Mouse (Mus musculus) gastrocnemius, postnatal 36 days (tissue): ENCODE measurements around the gene Gm11213. TPM values are rescaled to one million over a fixed set of nuclear protein-coding genes. Genes with fewer than 3 reads are reported as not detected.
A peak's percentile ranks its signal among the peaks of the same experiment; 100 is the strongest.

ENCODE experiments used
- DNase-seq, 2 experiments: peaks; one replicate each; pipeline ENCODE4 v3.0.0; 2022
- intact Hi-C: fragments of 180-260 bp; cut with DNase I; formaldehyde crosslinking; loops from one replicate; pipeline ENCODE4 v1.15.1; 2025
- total RNA-seq, 2 experiments: library from RNA; stranded (reverse); gene quantifications; 2 replicates each; pipeline ENCODE4 v1.2.3; 2021

Gm11213 gene
- total RNA-seq, 2 experiments from 2014 or later = not detected

DNA sequence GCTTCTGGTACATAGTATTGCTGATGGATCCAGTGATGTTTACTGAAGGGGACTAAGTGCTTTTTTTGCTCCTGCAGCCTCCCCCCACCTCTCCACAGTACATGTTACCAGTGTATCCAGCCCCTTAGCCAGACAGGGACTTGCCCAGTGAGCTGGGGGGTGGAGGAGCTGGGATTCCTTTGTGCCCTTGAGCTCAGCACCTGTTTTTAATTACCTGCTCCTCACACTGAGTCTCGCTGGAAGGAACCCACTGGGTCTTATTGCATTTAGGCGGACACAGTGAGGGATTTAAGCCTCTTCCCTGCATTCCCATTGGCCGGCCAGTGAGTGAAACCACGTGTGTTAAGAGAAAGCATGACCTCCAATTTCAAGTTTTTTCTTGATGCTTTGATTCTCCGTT lies 22.5 kb downstream of the Gm11213 start:
- DNase-seq = no peak
- intact Hi-C loops = no loop called here

DNA sequence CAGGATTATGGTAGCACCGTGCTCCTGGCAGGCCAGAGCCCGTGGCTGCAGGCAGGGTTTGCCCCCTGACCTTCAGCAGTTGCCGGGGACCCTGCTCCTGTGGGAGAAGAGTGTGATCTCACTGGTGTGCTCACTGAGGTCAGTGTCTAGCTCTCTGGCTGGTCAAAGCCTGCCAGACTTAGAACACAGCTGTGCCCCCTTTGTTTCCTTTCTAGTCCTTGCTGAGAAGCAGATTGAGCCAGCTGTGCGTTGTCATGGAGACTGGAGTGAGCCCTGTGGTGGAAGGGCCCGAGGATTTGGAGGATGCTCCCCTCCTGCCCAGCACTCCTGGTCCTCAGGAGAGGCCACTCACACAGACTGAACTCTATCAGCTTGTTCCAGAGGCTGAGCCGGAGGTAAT lies 25.0 kb downstream of the Gm11213 start:
- DNase-seq = no peak
- intact Hi-C loops = no loop called here

DNA sequence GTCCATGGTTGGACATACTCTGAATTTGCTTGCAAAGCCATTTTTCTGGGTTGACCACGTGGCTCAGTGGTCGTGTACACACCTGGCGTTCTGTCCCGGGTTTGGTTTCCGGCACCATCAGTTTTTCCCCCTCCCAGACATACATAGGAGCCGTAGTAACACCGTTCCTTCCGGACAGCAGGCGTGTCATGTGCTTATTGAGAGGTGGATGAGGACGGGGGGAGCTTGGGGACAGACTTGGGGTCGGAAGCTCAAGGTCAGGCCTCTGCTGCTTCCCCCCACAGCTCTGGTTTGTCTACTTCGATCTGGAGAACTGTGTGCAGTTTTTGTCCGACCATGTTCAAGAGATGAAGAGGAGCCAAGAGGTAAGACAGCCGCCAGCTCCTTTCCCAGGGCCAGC lies 25.4 kb downstream of the Gm11213 start:
- no peak for DNase-seq
- intact Hi-C loops = no loop called here

DNA sequence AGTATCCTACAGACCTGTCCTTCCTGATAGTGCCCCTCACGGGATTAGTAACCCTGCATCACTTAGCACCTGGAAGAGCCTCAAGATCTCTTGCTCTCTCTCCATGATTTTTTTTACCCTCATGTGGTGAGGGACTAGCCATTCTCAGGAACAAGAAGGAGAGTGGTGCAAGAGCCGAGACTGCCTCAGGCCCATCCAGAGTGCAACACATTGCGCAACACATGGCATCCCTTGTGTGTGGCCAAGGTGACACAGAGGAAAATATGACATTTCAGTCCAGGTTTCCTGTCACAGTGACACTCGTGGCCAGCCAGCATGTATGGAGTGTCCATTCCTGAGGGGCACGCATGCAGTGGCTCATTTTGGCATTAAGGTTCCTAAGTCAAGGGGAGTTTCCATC lies 32.4 kb downstream of the Gm11213 start:
- intact Hi-C loops = no loop called here
- no peak for DNase-seq

DNA sequence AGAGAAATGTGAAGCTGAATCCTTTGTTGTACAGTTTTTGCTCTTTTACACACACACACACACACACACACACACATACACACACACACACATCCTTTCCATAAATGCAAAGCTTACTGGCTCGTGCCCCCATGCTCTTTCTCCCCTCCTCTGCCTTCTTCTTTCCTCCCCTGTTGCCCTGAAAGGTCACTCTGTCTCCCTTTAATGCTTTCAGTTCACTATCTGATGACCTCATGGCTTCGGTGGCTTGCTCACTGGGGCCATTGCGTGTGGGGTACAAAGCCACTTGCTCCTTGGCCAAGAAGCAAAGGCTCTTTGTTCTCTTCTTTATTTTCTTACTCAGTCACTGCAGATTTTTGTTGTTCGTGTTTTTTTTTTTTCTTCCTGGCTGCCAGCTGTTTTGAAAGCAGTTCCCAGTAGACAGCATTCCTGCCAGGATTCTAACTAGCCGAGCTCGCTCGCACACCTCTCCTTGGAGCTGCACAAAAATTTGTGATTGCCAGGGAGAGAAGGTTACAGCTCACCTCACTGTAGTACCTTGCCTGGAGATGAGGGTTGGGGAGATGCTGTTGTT lies 34.8 kb downstream of the Gm11213 start:
- intact Hi-C loops = no loop called here
- no peak for DNase-seq

DNA sequence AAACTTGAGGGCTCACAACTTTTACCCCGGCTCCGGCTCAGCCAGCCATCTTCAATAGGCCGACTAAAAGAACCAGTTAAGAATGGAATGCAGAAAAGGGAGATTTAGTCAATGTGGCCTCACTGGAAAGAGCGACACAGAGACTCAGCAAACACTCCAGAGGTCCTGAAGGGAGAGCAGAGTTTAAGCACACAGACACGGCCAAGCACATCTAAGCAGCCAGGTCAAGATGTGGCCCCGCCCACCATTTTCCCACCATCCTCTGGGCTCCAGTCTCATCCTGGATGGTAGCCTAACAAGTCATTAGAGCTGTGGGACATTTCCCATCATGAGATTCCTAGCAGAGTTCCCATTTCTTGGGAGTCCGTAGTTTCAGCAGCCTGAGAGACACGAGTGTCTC lies 35.7 kb downstream of the Gm11213 start:
- intact Hi-C loops = no loop called here
- no peak for DNase-seq

DNA sequence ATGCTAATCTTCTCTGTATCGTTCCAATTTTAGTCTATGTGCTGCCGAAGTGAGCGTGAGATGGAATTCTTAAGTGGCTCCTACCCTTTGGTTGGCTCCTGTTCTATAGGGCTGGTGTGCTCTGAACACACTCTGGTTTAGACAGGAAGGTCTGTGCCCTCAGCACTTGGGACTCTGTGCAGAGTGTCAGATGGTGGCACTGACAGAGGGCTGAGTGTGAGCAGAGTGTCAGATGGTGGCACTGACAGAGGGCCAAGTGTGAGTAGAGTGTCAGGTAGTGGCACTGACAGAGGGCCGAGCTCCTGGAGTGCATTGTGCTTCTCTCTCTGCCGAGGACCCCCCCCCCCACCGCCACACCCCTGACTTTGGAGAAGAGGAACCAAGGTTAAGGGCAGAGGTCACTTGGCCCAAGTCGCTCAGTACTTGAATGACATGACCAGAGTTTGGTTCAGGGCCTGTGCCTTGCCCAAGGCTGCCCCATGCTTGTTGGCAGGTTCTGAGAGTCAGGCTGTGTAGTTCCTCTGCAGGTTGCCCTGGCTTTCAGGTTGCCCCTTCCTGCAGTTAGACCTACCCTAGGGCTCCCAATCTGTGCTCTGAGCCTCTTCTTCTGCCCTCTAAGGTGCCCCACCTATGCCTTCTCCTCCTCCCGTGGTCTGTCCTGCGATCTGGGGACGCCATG lies 37.2 kb downstream of the Gm11213 start:
- no peak for DNase-seq
- intact Hi-C loops = no loop called here

DNA sequence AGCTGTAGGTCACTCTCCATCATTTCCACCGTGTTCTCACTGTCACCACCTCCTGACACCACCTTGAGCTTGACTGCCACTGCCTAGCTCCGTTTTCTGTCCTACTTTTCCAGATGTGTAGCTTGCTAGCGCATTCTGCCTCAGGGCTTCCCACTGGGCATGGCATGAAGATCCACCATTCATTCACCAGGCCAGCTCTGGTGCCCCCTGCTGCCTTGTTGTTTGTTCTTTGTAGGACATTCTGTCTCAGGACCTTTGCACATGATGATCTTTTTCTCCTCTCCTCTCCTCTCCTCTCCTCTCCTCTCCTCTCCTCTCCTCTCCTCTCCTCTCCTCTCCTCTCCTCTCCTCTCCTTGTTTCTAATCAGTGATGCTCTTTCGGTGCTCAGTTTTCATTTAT lies 42.3 kb downstream of the Gm11213 start:
- DNase-seq = no peak
- intact Hi-C loops = no loop called here

DNA sequence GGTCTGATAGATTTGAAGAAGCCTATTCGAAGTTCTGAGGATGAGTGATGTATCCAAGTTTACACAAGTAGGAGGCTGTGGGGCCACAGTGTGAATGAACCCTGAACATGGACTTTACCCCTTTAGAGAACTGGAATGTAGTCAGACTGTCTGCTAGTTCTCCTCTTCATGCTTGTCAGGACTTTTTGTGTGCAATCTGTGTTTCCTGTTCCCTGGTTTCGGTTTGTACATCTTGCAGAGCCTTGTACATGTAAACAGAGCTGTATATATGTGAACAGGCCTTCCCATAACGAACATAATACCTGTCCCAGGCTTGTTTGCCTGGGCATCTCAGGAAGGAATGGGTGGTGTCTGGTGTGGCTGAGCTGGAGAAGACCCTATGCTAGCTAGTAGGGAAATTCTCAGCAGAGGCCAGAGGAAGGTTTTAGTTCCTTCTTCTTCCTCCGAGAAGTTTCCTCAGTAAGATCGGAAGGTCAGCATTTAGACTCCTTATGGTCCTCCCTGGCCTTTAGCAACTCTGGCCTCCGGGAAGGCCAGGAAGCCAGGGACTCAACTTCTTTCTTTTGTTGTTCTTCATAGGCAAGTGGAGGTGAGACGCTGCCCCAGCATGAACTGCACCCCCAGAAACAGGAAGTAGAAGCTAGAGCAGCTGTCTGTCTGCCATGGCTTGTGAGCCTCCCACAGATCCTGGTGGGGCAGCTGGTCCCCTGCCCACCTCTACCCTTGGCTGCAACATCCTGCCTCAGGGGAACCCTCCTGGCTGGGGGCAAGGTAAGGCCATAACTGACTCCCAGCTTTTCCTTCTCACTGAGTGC lies 43.0 kb downstream of the Gm11213 start:
- intact Hi-C loops = no loop called here
- DNase-seq = no peak

DNA sequence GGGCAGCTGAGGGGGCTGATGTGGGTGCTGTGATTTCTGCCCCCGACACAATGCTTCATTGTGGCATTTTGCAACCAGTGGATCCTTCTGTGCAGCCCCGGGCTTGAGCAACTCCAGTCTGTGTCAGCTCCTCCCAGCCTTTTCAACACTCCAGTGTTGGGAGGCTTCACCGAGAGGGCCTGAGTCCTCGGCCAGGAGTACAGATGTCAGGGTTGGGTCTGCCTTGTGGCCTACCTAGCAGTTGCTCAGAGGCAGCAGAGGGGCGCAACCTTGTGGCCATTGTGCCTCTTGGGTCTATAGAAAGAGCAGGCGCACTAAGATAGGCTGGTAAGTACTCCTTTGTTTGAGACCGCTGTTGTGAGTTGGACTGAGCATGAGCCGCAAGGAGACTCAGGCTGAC lies 45.0 kb downstream of the Gm11213 start:
- intact Hi-C loops = no loop called here
- DNase-seq = no peak

DNA sequence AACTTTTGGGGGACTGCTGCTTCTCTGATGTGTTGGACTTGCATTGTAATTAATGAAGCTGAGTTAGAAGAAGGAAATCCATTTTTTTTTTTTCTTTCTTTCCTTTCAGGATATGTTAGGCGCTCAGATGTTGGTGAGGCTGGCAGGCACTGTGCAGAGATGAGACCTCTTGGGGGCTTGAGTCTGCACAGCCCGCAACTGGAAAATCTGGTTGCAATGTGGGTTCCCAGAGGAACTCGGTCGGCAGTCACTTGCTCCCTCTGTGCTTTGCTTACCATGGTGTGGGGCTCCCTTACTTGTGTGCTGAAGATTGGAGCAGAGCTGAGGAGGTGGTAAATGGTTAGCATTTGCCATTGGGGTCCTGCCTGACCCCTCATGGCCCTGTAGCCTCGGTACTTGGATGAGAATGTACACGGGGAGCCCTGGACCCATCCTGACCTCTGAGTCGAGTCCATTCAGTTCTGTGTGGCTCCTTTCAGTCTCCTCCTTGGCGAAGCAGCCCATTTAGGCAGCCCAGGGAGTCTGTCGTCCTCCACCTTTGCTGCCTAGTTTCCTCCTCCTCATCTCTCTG lies 45.8 kb downstream of the Gm11213 start:
- intact Hi-C loops = loop anchor here (5.0 kb wide), 2 partner anchors 52 to 142 kb away; no protein-coding TSS in a partner anchor
- DNase-seq = no peak

DNA sequence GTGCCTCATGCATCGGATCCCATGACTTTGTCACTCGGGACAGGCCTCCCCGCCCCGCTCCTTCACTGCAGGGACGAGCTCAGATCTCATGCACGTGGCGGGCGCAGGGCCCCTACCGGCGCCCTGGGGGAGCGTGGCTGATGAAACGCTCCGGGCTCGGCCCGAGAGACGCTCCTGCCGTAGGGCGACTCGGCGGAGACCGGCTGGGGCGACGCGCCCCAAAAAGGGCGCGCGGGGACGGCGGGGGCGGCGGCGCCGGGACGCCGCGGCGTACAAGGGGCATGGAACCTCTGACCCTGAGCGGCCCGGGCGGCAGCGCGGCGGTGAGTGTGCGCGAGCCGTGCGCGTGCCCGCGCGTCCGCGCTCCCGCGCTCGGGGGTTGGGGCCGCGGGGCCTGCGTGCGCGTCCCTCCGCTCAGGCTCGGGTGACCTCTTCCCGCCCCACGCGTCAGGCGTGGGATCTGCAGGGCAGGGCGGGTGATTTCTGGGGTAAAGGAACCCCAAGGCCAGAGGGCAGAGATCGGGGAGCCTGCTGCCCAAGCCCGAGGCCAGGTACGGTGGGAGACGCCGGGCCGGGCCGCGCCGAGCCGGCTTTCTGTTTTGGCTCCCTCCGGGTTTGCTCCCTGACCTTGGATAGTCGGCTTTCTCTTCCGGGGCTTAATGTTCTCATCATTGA lies 46.5 kb downstream of the Gm11213 start, which contains the start of gene Tmem268:
Gene Tmem268 (plus strand): TSS at position 375 of the 675 bp plus-strand sequence.
- DNase-seq = peak; percentile 66 to 86
- intact Hi-C loops = loop anchor here (5.0 kb wide), 2 partner anchors 51 to 141 kb away; no protein-coding TSS in a partner anchor

DNA sequence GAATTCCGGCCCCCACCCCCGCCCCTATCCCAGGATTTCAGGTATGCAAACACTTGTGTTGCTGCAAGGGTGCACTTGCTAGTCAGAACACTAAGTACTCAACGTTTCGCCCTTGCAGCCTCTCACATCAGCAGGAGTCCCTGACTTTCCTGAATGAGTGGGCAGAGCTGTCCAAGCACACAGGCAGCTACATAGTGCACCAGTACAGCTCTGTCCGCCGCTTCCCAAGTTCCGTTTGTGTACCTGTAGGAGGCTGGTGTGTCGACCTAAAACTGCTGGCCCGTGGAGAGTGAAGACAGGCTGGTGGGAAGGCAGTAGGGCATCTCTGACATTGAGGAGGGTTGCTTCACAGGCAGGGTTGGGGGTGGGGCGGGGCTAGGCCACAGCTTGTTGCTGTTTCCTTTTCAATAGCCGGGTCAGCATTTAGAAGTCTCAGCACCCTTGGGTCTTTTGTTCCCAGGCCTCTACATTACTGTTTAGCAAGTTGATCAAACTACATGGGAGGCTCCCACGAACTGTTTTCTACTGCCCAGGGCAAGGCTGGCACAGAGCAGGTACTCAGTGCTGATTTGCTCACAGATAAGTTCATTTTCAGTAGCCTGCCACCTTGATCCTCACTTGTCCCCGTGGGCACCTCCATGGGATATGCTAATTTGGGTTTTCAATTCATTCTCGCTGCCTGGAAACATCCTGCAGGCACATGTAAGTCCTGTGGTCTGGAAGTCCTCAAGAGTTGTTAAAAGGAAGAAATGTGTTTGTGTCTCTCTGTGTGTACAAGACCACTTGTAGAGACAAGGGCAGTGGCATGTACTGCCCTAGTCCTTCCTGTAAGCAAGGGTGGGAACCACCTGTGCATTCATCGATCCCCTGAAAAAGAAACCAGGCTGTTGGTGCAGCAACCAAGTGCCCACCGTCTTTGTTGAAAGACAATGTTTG lies 47.7 kb downstream of the Gm11213 start:
- no peak for DNase-seq
- intact Hi-C loops = loop anchor here (5.0 kb wide), 2 partner anchors 50 to 140 kb away; no protein-coding TSS in a partner anchor

DNA sequence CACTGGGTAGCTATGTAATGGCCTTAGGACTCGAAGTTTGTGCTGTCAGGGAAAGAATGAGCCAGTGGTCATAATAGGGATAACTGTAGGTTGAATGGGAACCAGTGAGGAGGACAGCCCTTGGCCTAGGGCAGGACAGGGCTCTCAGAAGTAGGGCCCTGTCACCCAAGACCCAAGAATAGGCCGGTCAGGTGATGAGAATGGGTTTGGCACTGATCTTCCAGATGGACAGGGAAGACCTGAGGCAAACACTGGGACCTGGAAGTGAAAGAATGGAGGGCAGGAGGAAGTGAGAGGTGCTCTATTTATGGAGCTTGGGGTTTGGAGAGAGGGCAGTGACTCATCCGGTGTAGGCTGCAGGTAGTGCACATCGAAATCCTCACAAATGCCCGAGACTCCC lies 48.4 kb downstream of the Gm11213 start:
- no peak for DNase-seq
- intact Hi-C loops = loop anchor here (5.0 kb wide), 2 partner anchors 49 to 139 kb away; no protein-coding TSS in a partner anchor

DNA sequence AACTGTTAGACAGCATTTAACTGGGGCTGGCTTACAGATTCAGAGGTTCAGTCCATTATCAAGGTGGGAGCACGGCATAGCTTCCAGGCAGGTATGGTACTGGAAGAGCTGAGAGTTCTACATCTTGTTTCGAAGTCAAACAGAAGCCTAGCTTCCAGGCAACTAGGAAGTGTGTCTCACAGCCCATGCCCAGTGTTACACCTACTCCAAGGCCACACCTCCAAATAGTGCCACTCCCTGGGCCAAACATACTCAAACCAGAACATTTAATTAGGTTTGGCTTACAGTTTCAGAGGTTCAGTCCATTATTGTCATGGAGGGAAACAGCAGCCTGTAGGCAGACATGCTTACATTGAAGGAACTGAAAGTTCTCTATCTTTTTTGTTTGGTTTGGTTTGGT lies 50.0 kb downstream of the Gm11213 start:
- intact Hi-C loops = loop anchor here (5.0 kb wide), 2 partner anchors 48 to 138 kb away; no protein-coding TSS in a partner anchor
- no peak for DNase-seq

DNA sequence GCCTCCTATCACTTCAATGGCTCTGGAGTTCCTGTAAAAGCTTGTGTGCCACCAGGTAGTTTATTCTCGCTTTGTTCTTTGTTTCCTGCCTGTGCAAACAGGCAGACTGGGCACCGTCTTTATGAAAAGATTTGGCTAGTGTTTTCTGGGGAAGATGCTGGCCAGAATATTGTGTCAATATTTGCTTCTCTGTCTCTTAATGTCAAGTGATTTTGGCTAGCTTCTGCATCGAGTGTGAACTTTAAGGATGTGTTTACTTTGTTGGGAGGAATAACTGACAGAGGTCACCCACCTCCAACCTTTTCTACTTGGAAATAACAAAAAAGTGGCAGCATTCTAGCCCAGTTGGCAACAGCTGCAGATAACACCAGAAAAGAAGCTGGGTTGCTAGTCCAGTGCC lies 50.4 kb downstream of the Gm11213 start:
- intact Hi-C loops = loop anchor here (5.0 kb wide), 2 partner anchors 47 to 137 kb away; no protein-coding TSS in a partner anchor
- DNase-seq = no peak

DNA sequence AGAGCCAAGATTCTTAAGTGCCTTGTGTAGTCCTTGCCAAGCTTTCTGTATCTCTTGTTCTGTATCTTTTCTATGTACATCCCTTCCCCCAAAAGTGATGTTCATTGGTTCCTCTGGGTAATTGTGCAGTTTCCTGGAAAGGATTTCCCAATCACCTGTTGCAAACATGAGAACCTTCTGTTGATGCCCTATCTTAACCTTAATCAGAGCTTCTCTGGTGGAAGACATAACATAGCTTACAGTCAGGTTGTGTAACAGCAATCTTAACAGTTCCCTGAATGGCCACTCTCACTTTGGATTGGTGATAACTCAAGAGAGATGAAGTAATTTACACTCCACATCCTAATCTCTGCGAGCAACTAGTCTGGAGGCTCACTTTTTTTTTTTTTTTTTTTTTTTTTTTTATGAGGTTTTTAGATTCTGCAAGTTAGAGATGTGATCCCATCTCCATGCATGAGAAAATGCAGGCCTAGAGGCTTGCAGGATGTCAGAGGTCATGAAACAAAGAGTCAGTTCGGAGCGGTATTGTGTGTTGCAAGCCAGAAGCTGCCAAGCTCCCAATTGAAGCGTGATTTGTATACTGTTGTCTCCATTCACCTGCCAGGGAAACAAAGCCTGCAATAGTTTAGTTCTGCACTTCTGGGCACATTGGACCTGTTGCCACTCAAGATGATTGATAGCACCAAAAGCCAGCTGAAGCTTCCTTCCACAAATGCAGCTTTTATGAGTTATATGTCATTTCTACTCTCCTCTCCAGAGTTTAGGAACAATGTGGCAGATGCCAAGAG lies 51.1 kb downstream of the Gm11213 start:
- DNase-seq = no peak
- intact Hi-C loops = no loop called here

DNA sequence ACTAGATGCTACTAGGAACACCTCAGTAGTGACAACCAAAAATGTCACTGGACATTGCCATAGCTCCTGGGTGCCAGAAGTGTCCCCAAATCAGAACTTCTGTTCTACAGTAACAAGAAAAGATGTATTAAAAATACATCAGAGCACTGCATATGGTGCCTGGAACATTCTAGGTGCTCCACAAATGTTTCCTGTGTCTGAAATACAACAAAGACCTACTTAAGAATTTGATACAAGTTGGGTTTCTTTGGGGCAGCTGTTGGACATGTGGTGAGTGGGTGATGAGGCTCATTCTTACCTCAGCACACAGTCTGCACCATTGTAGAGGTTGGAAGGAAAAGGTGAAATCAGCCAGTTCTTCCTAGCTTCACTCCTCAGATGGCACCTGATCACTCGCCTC lies 52.2 kb downstream of the Gm11213 start:
- no peak for DNase-seq
- intact Hi-C loops = no loop called here
